Mouse (Mus musculus) adrenal gland, adult 18-20 months (tissue): ENCODE data around the gene Zfp354c. TPM values are rescaled to one million over a fixed set of nuclear protein-coding genes. Genes with fewer than 3 reads are reported as not detected.

ENCODE experiments used
- total RNA-seq, 2 experiments: library from RNA; stranded (reverse); gene quantifications; 1 replicate in 1 of 2; 2 replicates in 1 of 2; pipeline ENCODE4 v1.2.3; 2021

The Zfp354c gene
- total RNA-seq, 2 experiments from 2014 or later = 4.3 to 4.8 TPM

Other genes starting within 250 kb of the Zfp354c start
- gene Adamts2, start 225.6 kb downstream of the Zfp354c start, total RNA-seq = 1 to 10 TPM; 3.2 to 9.9 TPM
- gene Zfp879, start 13.8 kb upstream of the Zfp354c start, total RNA-seq = under 1 TPM; 0.53 to 0.99 TPM
- not detected for gene Grm6, start 23.0 kb upstream of the Zfp354c start, total RNA-seq
- gene Zfp454, start 59.9 kb upstream of the Zfp354c start, total RNA-seq = 1 to 10 TPM; 1.5 to 2.3 TPM
- 1 to 10 TPM; 6.9 to 8.2 TPM for gene Zfp2, start 88.4 kb upstream of the Zfp354c start, total RNA-seq
- 1 to 10 TPM; 2.2 to 2.9 TPM for gene Zfp354b, start 103.9 kb upstream of the Zfp354c start, total RNA-seq
- not detected for gene 4933414I15Rik, start 116.0 kb upstream of the Zfp354c start, total RNA-seq
- not detected for gene Prop1, start 126.0 kb upstream of the Zfp354c start, total RNA-seq
- gene Olfr1378, start 138.8 kb upstream of the Zfp354c start, total RNA-seq = not detected
- gene Olfr1377, start 154.2 kb upstream of the Zfp354c start, total RNA-seq = not detected
- not detected for gene Olfr51, start 175.9 kb upstream of the Zfp354c start, total RNA-seq
- under 1 TPM in 1 of 2 experiments, not detected in 1; 0.43 TPM for gene Olfr54, start 186.5 kb upstream of the Zfp354c start, total RNA-seq
- gene Olfr1375, start 220.4 kb upstream of the Zfp354c start, total RNA-seq = not detected
- 1 to 10 TPM; 5.6 to 9.8 TPM for gene Zfp354a, start 231.5 kb upstream of the Zfp354c start, total RNA-seq